Mouse (Mus musculus) forebrain, embryonic 11.5 days (tissue): ENCODE results near the gene Aplp1. TPM values are rescaled to one million over a fixed set of nuclear protein-coding genes. Genes with fewer than 3 reads are reported as not detected.

Source experiments
- ATAC-seq: fragments of 200-750 bp; cut with Nextera tagmentation; replicated peaks from 2 replicates; pipeline ENCODE4 v1.8.0; 2017; ENCODE audit warnings: moderate TSS enrichment; ENCODE audit not compliant: low FRiP score
- DNase-seq: peaks from one replicate; pipeline ENCODE4 v3.0.0-alpha.2; 2017; ENCODE audit warnings: low spot score
- H3K27ac ChIP-seq: fragments of 300-500 bp; sonication (generic); 2 replicates; pipeline ENCODE4 v1.5.1; 2014; ENCODE audit warnings: low read depth, low read length
- H3K27me3 ChIP-seq: fragments of 300-500 bp; sonication (generic); 2 replicates; pipeline ENCODE4 v1.6.1; 2014; ENCODE audit warnings: mild to moderate bottlenecking, low read length, mixed read lengths; ENCODE audit not compliant: control insufficient read depth, insufficient read depth
- H3K36me3 ChIP-seq: fragments of 300-500 bp; sonication (generic); 2 replicates; pipeline ENCODE4 v1.6.1; 2014; ENCODE audit warnings: mild to moderate bottlenecking, low read length, moderate library complexity, mixed read lengths; ENCODE audit not compliant: control insufficient read depth, insufficient read depth
- H3K4me1 ChIP-seq: fragments of 300-500 bp; sonication (generic); replicated peaks from 2 replicates; pipeline ENCODE4 v1.6.1; 2014; ENCODE audit warnings: low read length, mixed read lengths; ENCODE audit not compliant: control insufficient read depth, insufficient read depth
- H3K4me2 ChIP-seq: fragments of 300-500 bp; sonication (generic); 2 replicates; pipeline ENCODE4 v1.6.1; 2014; ENCODE audit warnings: low read depth, mild to moderate bottlenecking, low read length, moderate library complexity, mixed read lengths; ENCODE audit not compliant: severe bottlenecking
- H3K4me3 ChIP-seq: fragments of 300-500 bp; sonication (generic); 2 replicates; pipeline ENCODE4 v1.5.1; 2014; ENCODE audit warnings: low read depth, low read length
- H3K9ac ChIP-seq: fragments of 300-500 bp; sonication (generic); 2 replicates; pipeline ENCODE4 v1.6.1; 2014; ENCODE audit warnings: low read length
- H3K9me3 ChIP-seq: fragments of 300-500 bp; sonication (generic); 2 replicates; pipeline ENCODE4 v1.6.1; 2016; ENCODE audit warnings: low read length, mixed read lengths; ENCODE audit not compliant: control insufficient read depth
- WGBS: fragments of 180-500 bp; shearing (Covaris S2); extraction: QIAGEN DNeasy Blood & Tissue Kit; methylation state at CpG from one replicate; pipeline ENCODE4 v1.1.7; 2014; 5-methylcytosine and 5-hydroxymethylcytosine counted together
- polyA plus RNA-seq: library from polyadenylated mRNA; unstranded; fragments of >200 nt; fragmentation: Nextera tagmentation; extraction: Ambion mirVana; gene quantifications from 2 replicates; pipeline ENCODE4 v1.2.1, GENCODE M21; 2014

Aplp1 gene
- polyA plus RNA-seq, 1 experiment from 2014 or later = 99.2 TPM

- WGBS = 67% methylated on average over 4 of the region's 4 CpGs
- H3K27ac ChIP-seq = no peak overlapping the region
- ATAC-seq = no peak
- no peaks in the 10 kb centered on the region for H3K27me3 ChIP-seq
- peaks cover 3% of the 10 kb centered on the region; the same call in 1 of the 2 replicates for H3K4me1 ChIP-seq
- H3K9me3 ChIP-seq = no peaks in the 10 kb centered on the region
- no peak overlapping the region for H3K9ac ChIP-seq
- no peak overlapping the region for H3K4me3 ChIP-seq
- no peak for DNase-seq
- no peak overlapping the region for H3K4me2 ChIP-seq
- H3K36me3 ChIP-seq = no peaks in the 10 kb centered on the region
Observed at GRCm38 (mm10) chr7:30474999-30475398, 29.7 kb upstream of the Aplp1 start.

- Histone ChIP-seq H3K27me3 (peaks cover 6% of the 10 kb centered on the region), H3K9me3 (no peaks in the 10 kb centered on the region), H3K27ac (no peak overlapping the region), H3K4me2 (no peak overlapping the region), H3K4me3 (no peak overlapping the region), H3K9ac (no peak overlapping the region), H3K36me3 (no peaks in the 10 kb centered on the region), H3K4me1 (peaks cover 2% of the 10 kb centered on the region; the same call in 1 of the 2 replicates)
- ATAC-seq (no peak), DNase-seq (peak; percentile 71)
- whole genome bisulfite sequencing = 46% methylated on average over 5 of the region's 5 CpGs
Observed at GRCm38 (mm10) chr7:30472411-30472810, 27.1 kb upstream of the Aplp1 start.

GRCm38 (mm10) chr7:30464816-30465300, 19.5 kb upstream of the Aplp1 start:
- no peaks in the 10 kb centered on the region for H3K36me3 ChIP-seq
- H3K4me2 ChIP-seq = no peak overlapping the region
- no peaks in the 10 kb centered on the region for H3K4me1 ChIP-seq
- H3K4me3 ChIP-seq = no peak overlapping the region
- ATAC-seq (no peak), DNase-seq (no peak)
- H3K27ac ChIP-seq = no peak overlapping the region
- no peak overlapping the region for H3K9ac ChIP-seq
- peaks cover 65% of the 10 kb centered on the region for H3K27me3 ChIP-seq
- WGBS = 11% methylated on average over 6 of the region's 6 CpGs
- H3K9me3 ChIP-seq = no peaks in the 10 kb centered on the region

DNA sequence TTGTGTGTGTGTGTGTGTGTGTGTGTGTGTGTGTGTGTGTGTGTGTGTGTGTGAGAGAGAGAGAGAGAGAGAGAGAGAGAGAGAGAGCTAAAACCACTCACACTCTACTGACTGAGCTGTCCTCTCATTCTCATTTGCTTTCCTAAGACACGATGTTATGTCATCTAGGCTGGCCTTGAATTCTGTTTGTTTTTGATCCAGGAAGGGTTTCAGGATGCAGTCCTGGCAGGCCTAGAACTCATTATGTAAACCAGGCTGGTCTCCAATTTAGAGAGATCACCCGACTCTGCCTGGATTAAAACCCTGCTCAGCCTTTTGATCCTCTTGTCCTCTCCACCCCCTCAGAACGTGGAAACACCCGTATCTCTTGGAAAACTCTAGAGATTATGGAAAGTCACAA, 18.7 kb upstream of the Aplp1 start:
- H3K9me3 ChIP-seq = no peaks in the 10 kb centered on the region
- ATAC-seq (no peak), DNase-seq (no peak)
- no peaks in the 10 kb centered on the region for H3K36me3 ChIP-seq
- H3K4me1 ChIP-seq = no peaks in the 10 kb centered on the region
- H3K27ac ChIP-seq = no peak overlapping the region
- no peak overlapping the region for H3K4me2 ChIP-seq
- H3K27me3 ChIP-seq = peaks cover 72% of the 10 kb centered on the region
- H3K4me3 ChIP-seq = no peak overlapping the region
- 14% methylated on average over 4 of the region's 4 CpGs for WGBS
- H3K9ac ChIP-seq = no peak overlapping the region

- ATAC-seq (no peak), DNase-seq (no peak)
- no peak overlapping the region for H3K4me2 ChIP-seq
- no peak overlapping the region for H3K4me3 ChIP-seq
- H3K27me3 ChIP-seq = peaks cover 75% of the 10 kb centered on the region
- H3K4me1 ChIP-seq = no peaks in the 10 kb centered on the region
- H3K9me3 ChIP-seq = no peaks in the 10 kb centered on the region
- no peaks in the 10 kb centered on the region for H3K36me3 ChIP-seq
- H3K27ac ChIP-seq = no peak overlapping the region
- H3K9ac ChIP-seq = no peak overlapping the region
- 17% methylated on average over 7 of the region's 7 CpGs for WGBS
Observed at GRCm38 (mm10) chr7:30463568-30463967, 18.2 kb upstream of the Aplp1 start.

DNA sequence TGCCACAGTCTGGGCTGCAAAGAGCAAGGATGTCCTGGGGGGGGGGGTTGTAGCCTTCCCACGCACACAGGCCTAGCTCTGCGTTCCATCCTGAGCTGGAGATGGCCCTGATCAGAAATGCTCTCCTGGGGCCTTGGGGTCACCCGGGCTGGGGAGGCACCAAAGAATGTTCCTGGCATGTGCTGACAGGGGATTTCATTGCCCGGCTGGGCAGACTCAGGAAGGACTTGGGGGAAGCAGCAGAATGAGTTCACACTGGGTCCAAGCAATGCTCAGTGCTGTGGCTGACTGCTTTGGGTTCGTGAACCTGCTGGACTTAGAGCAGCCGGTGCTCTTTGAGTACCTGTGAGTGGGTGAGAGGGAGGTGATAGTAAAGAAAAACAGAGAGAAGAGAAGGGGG, 14.1 kb upstream of the Aplp1 start:
- WGBS = 28% methylated on average over 6 of the region's 6 CpGs
- Histone ChIP-seq H3K27ac (no peak overlapping the region), H3K9me3 (no peaks in the 10 kb centered on the region), H3K9ac (no peak overlapping the region), H3K4me1 (peaks cover 11% of the 10 kb centered on the region), H3K27me3 (peaks cover 78% of the 10 kb centered on the region), H3K4me2 (no peak overlapping the region), H3K4me3 (no peak overlapping the region), H3K36me3 (no peaks in the 10 kb centered on the region)
- ATAC-seq = no peak
- DNase-seq = no peak

GRCm38 (mm10) chr7:30457629-30458330, 12.4 kb upstream of the Aplp1 start, which contains the start of the genes Kirrel2 and Nphs1:
Kirrel2 (minus strand) TSS chr7:30457690.
Nphs1 (plus strand) TSS chr7:30458315.
- H3K9me3 ChIP-seq = no peaks in the 10 kb centered on the region
- H3K9ac ChIP-seq = peak within 1 kb of the TSS; percentile 31; the same call in 1 of the 2 replicates
- WGBS = 2% methylated on average over 16 of the region's 16 CpGs
- no peaks in the 10 kb centered on the region for H3K36me3 ChIP-seq
- ATAC-seq (peak; percentile 69), DNase-seq (peak; percentile 74)
- peaks cover 85% of the 10 kb centered on the region for H3K27me3 ChIP-seq
- peaks cover 14% of the 10 kb centered on the region for H3K4me1 ChIP-seq
- peak within 1 kb of the TSS; percentile 23 for H3K4me3 ChIP-seq
- H3K27ac ChIP-seq = no peak within 1 kb of the TSS
- H3K4me2 ChIP-seq = peak within 1 kb of the TSS; percentile 38

DNA sequence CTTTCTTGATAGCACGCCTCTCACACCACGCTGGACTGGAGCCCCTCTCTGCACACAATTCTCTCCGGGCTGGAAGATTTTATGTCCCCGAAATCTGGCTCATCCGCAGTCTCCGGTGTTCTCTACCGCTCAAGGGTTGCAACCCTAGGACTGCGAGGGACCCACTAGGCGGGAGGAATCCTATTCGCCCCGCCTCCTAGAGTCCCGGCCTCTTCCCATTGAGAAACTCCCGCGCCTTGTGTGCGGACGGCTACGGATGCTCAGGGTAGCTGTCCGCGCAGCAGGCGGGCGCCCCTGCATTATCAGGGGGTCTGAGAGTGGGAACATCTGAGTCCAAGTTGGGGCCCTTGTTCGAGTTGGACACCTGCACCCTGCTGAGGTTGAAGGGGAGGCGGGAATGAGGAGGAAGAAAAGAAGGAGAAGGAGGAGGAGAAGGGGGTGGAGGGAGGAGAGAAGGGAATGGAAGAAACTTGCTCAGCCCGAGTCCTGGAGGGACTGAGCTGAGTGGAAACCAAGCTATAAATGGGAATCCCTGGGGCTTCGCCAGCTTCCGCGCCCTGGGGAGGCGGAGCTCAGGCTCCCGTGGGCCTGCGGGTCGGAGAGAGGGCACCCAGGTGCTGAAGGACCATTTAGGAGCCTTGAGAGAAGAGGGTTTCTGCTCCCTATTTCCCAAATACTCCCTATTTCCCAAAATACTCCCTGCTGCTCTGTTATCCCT, 11.7 kb upstream of the Aplp1 start:
- peak overlapping the region; percentile 38 for H3K4me2 ChIP-seq
- peaks cover 87% of the 10 kb centered on the region for H3K27me3 ChIP-seq
- H3K36me3 ChIP-seq = no peaks in the 10 kb centered on the region
- peak overlapping the region; percentile 23 for H3K4me3 ChIP-seq
- WGBS = under 1% methylated on average over 31 of the region's 31 CpGs
- no peaks in the 10 kb centered on the region for H3K9me3 ChIP-seq
- H3K27ac ChIP-seq = no peak overlapping the region
- ATAC-seq (0 out of 2 replicates have a peak, but pooled peaks have one; percentile 6), DNase-seq (no peak)
- peaks cover 14% of the 10 kb centered on the region for H3K4me1 ChIP-seq
- peak overlapping the region; percentile 31; the same call in 1 of the 2 replicates for H3K9ac ChIP-seq
